Mouse (Mus musculus) embryonic fibroblast, embryonic 13.5 days (primary cell): Measurements from ENCODE around the gene Bola2. TPM values are rescaled to one million over a fixed set of nuclear protein-coding genes. Genes with fewer than 3 reads are reported as not detected.

Experiments
- H3K27ac ChIP-seq: 2 replicates; pipeline ENCODE4 v1.5.1; 2012; ENCODE audit warnings: low read length, control low read depth, inconsistent platforms; ENCODE audit not compliant: insufficient read depth
- H3K4me1 ChIP-seq: 2 replicates; pipeline ENCODE4 v1.6.1; 2011; ENCODE audit warnings: low read length; ENCODE audit not compliant: control insufficient read depth, insufficient read depth
- H3K4me3 ChIP-seq: 2 replicates; pipeline ENCODE4 v1.5.1; 2011; ENCODE audit warnings: mild to moderate bottlenecking, control low read depth, low read length; ENCODE audit not compliant: insufficient read depth
- CTCF ChIP-seq: IDR thresholded peaks from 2 replicates; pipeline ENCODE4 v1.5.1; 2011; ENCODE audit warnings: mild to moderate bottlenecking, control low read depth, low read length, moderate library complexity, borderline replicate concordance; ENCODE audit not compliant: insufficient read depth
- POLR2A ChIP-seq: IDR thresholded peaks from 2 replicates; pipeline ENCODE4 v1.6.1; 2011; ENCODE audit warnings: low read depth, mild to moderate bottlenecking, control low read depth, low read length, moderate library complexity
- polyA plus RNA-seq: library from polyadenylated mRNA; stranded (reverse); fragments of >200 nt; gene quantifications from 2 replicates; pipeline ENCODE4 v1.2.4, GENCODE M21; 2011; ENCODE audit warnings: low read depth; ENCODE audit not compliant: missing spikeins, insufficient read length

Gene Bola2
- polyA plus RNA-seq, 1 experiment, result 56.5 TPM

- TF ChIP-seq POLR2A, result no peak
- TF ChIP-seq CTCF, result no peak
- peak overlapping the region; percentile 35 for H3K4me3 ChIP-seq
- H3K27ac ChIP-seq, result no peak overlapping the region
- no peaks in the 10 kb centered on the region for H3K4me1 ChIP-seq
Observed at GRCm38 (mm10) chr7:126704121-126704980, 9.2 kb downstream of the Bola2 start.

- TF ChIP-seq CTCF (no peak), POLR2A (no peak)
- Histone ChIP-seq H3K27ac (no peak within 1 kb of the TSS), H3K4me1 (no peaks in the 10 kb centered on the region), H3K4me3 (no peak within 1 kb of the TSS)
Observed at GRCm38 (mm10) chr7:126707442-126708174, 12.4 kb downstream of the Bola2 start, which contains the start of gene Coro1a. TSS of gene Coro1a (minus strand) at chr7:126707787.

GRCm38 (mm10) chr7:126708175-126708952 lies 13.2 kb downstream of the Bola2 start:
- no peak overlapping the region for H3K4me3 ChIP-seq
- H3K4me1 ChIP-seq, result no peaks in the 10 kb centered on the region
- TF ChIP-seq POLR2A, result no peak
- no peak for TF ChIP-seq CTCF
- no peak overlapping the region for H3K27ac ChIP-seq

GRCm38 (mm10) chr7:126710266-126710665 lies 15.1 kb downstream of the Bola2 start:
- TF ChIP-seq POLR2A (no peak), CTCF (no peak)
- Histone ChIP-seq H3K4me1 (no peaks in the 10 kb centered on the region), H3K4me3 (no peak overlapping the region), H3K27ac (no peak overlapping the region)

GRCm38 (mm10) chr7:126711910-126712309 lies 16.7 kb downstream of the Bola2 start:
- H3K27ac ChIP-seq, result no peak overlapping the region
- no peaks in the 10 kb centered on the region for H3K4me1 ChIP-seq
- H3K4me3 ChIP-seq, result no peak overlapping the region
- TF ChIP-seq CTCF (no peak), POLR2A (no peak)

- Histone ChIP-seq H3K4me3 (no peak overlapping the region), H3K4me1 (no peaks in the 10 kb centered on the region), H3K27ac (no peak overlapping the region)
- TF ChIP-seq POLR2A, result no peak
- no peak for TF ChIP-seq CTCF
Observed at GRCm38 (mm10) chr7:126715679-126716078, 20.5 kb downstream of the Bola2 start.

GRCm38 (mm10) chr7:126717566-126717965 lies 22.4 kb downstream of the Bola2 start:
- no peak for TF ChIP-seq CTCF
- no peak for TF ChIP-seq POLR2A
- no peak overlapping the region for H3K27ac ChIP-seq
- no peak overlapping the region for H3K4me3 ChIP-seq
- no peaks in the 10 kb centered on the region for H3K4me1 ChIP-seq

- TF ChIP-seq POLR2A (no peak), CTCF (peak; percentile 24; the same call in 1 of the 2 replicates)
- Histone ChIP-seq H3K4me1 (no peaks in the 10 kb centered on the region), H3K27ac (no peak overlapping the region), H3K4me3 (no peak overlapping the region)
Observed at GRCm38 (mm10) chr7:126718787-126719337, 23.7 kb downstream of the Bola2 start.

- TF ChIP-seq POLR2A, result no peak
- no peak for TF ChIP-seq CTCF
- Histone ChIP-seq H3K4me1 (no peaks in the 10 kb centered on the region), H3K4me3 (no peak overlapping the region), H3K27ac (no peak overlapping the region)
Observed at GRCm38 (mm10) chr7:126721635-126722034, 26.4 kb downstream of the Bola2 start.
